Mouse (Mus musculus) kidney, adult 2 months (tissue): ENCODE measurements around the gene Myl4. TPM values are rescaled to one million over a fixed set of nuclear protein-coding genes. Genes with fewer than 3 reads are reported as not detected.

Experiments used
- DNase-seq: peaks from one replicate; pipeline ENCODE4 v3.0.0; 2021
- H3K27ac ChIP-seq: fragments of 200-500 bp; 2 replicates; pipeline ENCODE4 v1.5.1; 2012; ENCODE audit warnings: low read depth, low read length, control low read depth, inconsistent platforms; ENCODE audit not compliant: insufficient read depth
- H3K27me3 ChIP-seq: fragments of 200-500 bp; replicated peaks from 2 replicates; pipeline ENCODE4 v1.6.1; 2012; ENCODE audit warnings: mild to moderate bottlenecking, moderate library complexity, low read length, inconsistent platforms; ENCODE audit not compliant: control insufficient read depth, insufficient read depth
- H3K36me3 ChIP-seq: fragments of 200-500 bp; 2 replicates; pipeline ENCODE4 v1.6.1; 2012; ENCODE audit warnings: mild to moderate bottlenecking, moderate library complexity, low read length, inconsistent platforms; ENCODE audit not compliant: control insufficient read depth, insufficient read depth
- H3K4me1 ChIP-seq: fragments of 200-500 bp; 2 replicates; pipeline ENCODE4 v1.6.1; 2011; ENCODE audit warnings: low read length; ENCODE audit not compliant: control insufficient read depth, insufficient read depth
- H3K4me3 ChIP-seq: fragments of 200-500 bp; 2 replicates; pipeline ENCODE4 v1.5.1; 2011; ENCODE audit warnings: mild to moderate bottlenecking, low read depth, low read length, control low read depth; ENCODE audit not compliant: insufficient read depth
- CTCF ChIP-seq: fragments of 200-500 bp; conservative IDR thresholded peaks from 2 replicates; pipeline ENCODE4 v1.5.1; 2011; ENCODE audit warnings: low read depth, mild to moderate bottlenecking, control low read depth, low read length, moderate library complexity, mixed read lengths; ENCODE audit not compliant: insufficient read depth, insufficient read length
- POLR2A ChIP-seq: fragments of 200-500 bp; IDR thresholded peaks from one replicate; pipeline ENCODE4 v1.6.1; 2011; ENCODE audit warnings: low read depth, low read length, control low read depth
- WGBS: fragments of 180-500 bp; shearing (Covaris S2); methylation state at CpG from one replicate; pipeline ENCODE4 v1.1.7; 2018; 5-methylcytosine and 5-hydroxymethylcytosine counted together
- polyA plus RNA-seq: library from polyadenylated mRNA; depleted of rRNA; stranded (reverse); fragments of >200 nt; gene quantifications from 2 replicates; pipeline ENCODE4 v1.2.3, GENCODE M21; 2012

The Myl4 gene
- polyA plus RNA-seq, 1 experiment = 2.0 TPM

DNA sequence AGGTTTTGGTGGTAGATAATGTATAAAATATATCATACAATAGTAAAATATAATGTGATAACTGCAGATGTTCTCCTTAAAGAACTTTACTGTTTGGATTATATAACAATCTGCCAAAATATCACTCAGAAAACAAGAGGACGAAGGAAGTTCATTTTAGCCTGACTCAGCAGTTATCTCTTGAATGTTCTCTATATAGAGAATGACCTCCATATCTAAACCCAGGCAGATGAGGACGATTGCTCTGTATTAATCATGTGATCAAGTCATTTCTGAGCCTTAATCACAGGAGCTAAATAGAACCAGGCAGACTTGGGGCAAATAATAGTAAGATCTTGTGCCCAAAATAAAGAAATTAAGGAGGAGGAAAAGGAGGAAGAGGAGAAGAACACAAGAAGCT lies 6.0 kb upstream of the Myl4 start:
- WGBS = 42% methylated on average over 2 of the region's 2 CpGs
- DNase-seq = no peak
- H3K4me1 ChIP-seq = peaks cover 10% of the 10 kb centered on the region
- no peak overlapping the region for H3K27ac ChIP-seq
- no peaks in the 10 kb centered on the region for H3K36me3 ChIP-seq
- no peak overlapping the region for H3K4me3 ChIP-seq
- TF ChIP-seq CTCF = no peak
- no peak for TF ChIP-seq POLR2A
- no peaks in the 10 kb centered on the region for H3K27me3 ChIP-seq

DNA sequence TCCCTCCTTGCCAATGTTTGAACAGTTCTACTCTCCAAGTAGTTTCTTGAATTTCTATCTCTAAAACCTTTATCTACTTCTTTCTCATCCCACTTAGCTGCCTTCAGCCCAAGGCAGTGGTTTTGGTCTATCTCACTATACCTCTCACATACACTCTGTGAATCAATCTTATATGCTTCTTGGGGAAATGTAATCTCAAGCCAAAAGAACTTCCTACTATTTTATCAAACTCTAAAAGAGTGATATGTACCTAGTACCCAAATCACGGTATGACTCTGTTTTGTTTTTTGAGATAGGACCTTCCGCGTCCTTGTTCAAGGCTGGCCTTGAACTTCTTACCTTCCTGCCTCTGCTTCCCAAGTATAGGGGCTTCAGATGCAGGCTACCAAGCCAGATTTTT lies 3.0 kb upstream of the Myl4 start:
- H3K4me1 ChIP-seq = peaks cover 10% of the 10 kb centered on the region
- H3K4me3 ChIP-seq = no peak overlapping the region
- H3K27ac ChIP-seq = no peak overlapping the region
- H3K36me3 ChIP-seq = no peaks in the 10 kb centered on the region
- no peak for TF ChIP-seq POLR2A
- TF ChIP-seq CTCF = no peak
- 92% methylated on average over 3 of the region's 3 CpGs for WGBS
- H3K27me3 ChIP-seq = no peaks in the 10 kb centered on the region
- DNase-seq = no peak

DNA sequence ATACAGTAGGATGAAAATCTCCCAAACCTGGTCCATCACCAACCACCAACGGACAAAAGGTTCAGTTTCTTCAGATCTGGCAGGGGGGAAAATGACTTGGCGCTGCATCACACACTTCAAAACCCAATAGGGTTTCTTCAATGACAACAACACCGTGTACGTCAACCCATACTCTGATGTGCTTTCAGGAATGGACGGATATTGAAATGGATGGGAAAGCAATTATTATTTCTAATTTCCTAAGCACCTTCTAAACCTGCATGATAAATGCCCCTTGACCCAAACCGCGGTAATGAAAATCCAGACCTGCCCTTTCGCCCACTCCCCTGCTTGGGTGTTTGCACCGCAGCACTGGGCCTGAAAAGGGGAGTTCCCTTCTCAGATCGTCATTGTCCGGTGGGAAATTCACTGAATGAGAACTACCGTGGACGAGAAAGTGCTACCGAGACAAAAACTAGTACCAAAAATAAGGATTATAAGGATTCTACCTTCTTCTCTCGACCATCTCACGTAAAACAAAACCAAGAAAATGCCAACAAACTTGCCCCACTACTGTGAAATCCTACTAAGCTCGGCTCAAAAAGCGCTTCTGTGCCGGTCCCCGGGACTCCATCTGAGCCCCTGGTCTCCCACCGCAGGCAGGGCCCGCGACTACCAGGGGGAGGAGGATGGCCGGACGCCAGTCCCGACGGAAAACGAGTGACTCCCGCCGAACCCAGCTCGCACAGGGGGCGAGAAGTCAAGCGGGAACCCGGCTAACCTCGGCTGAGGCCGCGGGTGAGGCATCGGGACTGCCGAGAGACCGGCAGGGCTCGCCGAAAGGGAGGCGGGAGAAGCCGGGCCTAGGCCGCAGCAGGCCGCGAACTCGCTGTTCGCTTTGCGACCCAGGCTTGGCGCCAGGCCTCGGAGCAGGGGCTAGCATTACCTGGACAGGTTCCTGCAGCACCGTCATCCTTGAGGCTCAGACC lies 741 bp upstream of the Myl4 start:
- peak overlapping the region; percentile 92 for H3K4me3 ChIP-seq
- peak overlapping the region; percentile 89 for H3K27ac ChIP-seq
- no peaks in the 10 kb centered on the region for H3K36me3 ChIP-seq
- no peak for DNase-seq
- H3K27me3 ChIP-seq = no peaks in the 10 kb centered on the region
- 1% methylated on average over 53 of the region's 53 CpGs for WGBS
- peaks cover 9% of the 10 kb centered on the region for H3K4me1 ChIP-seq
- TF ChIP-seq CTCF = no peak

DNA sequence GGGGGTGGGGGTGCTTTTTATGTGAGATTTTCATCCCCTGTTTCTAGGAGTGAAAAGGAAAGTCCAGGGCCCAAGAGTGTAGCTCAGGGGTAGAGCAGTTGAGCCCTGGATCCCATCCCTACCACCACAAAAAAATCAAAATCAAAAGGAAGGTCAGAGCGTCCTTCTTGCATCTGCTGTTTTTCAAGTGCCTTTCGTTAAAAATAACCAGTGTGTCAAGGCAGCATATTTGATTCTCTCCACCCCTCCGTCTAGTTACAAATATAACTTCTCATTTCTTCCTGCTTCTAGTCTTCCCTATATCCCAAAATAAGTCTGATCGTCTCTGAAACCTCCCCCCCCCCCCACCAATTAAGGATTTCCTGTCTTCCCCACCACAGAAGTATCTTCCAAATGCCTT lies 7.6 kb downstream of the Myl4 start:
- Histone ChIP-seq H3K36me3 (no peaks in the 10 kb centered on the region), H3K4me1 (no peaks in the 10 kb centered on the region), H3K4me3 (no peak overlapping the region), H3K27ac (no peak overlapping the region), H3K27me3 (no peaks in the 10 kb centered on the region; the same call in 1 of the 2 replicates)
- DNase-seq = no peak
- WGBS = 67% methylated on average over 4 of the region's 4 CpGs
- TF ChIP-seq POLR2A (no peak), CTCF (no peak)

DNA sequence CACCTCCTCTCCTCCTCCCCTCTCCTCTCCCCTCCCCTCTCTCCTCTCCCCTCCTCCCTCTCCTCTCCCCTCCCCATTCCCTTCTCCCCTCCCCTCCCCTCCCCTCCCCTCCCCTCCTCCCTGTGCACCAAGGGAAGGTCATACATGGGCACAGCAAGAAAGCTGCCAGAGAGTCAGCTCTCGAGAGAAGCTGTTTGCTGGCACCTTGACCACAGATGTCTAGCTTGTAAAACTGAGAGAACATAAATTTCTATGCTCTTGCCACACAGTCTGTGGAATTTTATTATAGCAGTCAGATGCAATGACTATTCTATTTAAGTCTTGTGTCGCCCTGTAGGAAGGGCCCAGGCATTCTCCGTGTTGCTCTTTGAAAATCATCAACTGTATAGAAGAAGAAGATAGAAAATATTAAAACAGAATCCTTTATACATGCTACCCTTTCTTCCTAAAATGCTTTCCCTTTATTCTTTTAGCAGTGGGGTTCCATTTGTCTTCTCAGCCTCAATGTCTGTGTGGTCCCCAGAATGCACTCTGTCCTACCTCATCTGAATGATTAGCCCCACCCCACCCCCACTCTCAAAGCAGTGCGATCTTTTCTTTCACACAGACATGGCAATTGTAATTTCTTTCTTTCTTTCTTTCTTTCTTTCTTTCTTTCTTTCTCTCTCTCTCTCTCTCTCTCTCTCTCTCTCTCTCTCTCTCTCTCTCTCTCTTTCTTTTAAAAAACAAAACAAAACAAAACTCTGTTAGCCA lies 8.4 kb downstream of the Myl4 start:
- Histone ChIP-seq H3K27me3 (no peaks in the 10 kb centered on the region; the same call in 1 of the 2 replicates), H3K27ac (no peak overlapping the region), H3K4me3 (no peak overlapping the region), H3K4me1 (no peaks in the 10 kb centered on the region), H3K36me3 (no peaks in the 10 kb centered on the region)
- TF ChIP-seq POLR2A = no peak
- no peak for TF ChIP-seq CTCF
- WGBS = 71% methylated on average over 4 of the region's 4 CpGs
- no peak for DNase-seq

DNA sequence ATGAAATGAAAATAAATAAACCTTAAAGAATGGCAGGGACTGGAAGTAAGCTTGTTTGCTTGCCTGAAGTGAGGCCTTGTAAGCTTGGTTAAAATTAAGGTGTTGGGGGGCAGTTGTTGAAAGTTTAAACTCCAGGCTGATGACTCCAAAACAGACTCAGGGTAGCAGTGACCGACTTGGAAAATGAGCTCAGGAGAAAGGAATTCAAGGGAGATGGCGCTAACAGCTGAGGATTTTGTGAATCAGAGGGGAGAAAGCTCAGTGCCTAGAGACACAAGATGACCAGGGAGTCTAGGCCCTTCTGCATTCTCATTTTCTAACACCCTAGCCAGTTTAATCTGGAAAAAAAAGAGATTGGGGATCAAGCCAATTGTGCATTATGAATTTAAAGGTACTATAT lies 10.5 kb downstream of the Myl4 start:
- no peak overlapping the region for H3K27ac ChIP-seq
- H3K36me3 ChIP-seq = no peaks in the 10 kb centered on the region
- TF ChIP-seq POLR2A = no peak
- TF ChIP-seq CTCF = no peak
- no peaks in the 10 kb centered on the region for H3K4me1 ChIP-seq
- DNase-seq = no peak
- 57% methylated on average over 2 of the region's 2 CpGs for WGBS
- H3K27me3 ChIP-seq = no peaks in the 10 kb centered on the region; the same call in 1 of the 2 replicates
- H3K4me3 ChIP-seq = no peak overlapping the region

DNA sequence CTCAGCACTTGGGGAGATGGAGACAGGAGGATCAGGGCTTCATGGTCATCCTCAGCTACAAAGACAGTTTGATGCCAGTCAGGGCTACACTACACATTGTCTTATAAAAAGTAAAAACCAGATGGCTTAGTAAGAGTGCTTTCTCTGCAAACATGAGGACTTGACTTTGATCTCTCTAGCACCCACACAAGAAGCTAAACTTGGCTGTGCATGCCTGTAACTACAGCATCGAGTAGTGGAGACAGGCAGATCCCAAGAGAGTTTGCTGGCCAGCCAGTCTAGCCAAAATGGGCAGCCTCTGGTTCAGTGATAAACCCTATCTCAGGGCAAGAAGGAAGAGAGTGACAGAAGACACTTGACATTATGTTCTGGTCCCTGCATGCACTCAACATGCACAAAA lies 13.0 kb downstream of the Myl4 start:
- H3K36me3 ChIP-seq = no peaks in the 10 kb centered on the region
- H3K27me3 ChIP-seq = no peaks in the 10 kb centered on the region
- H3K27ac ChIP-seq = no peak overlapping the region
- H3K4me1 ChIP-seq = no peaks in the 10 kb centered on the region
- DNase-seq = no peak
- TF ChIP-seq POLR2A = no peak
- TF ChIP-seq CTCF = no peak
- WGBS = 63% methylated on average over 1 of the region's 1 CpGs
- H3K4me3 ChIP-seq = no peak overlapping the region
